Mouse (Mus musculus) ES-Bruce4 (cell line): ENCODE measurements at regions not wholly inside any gene's neighbourhood (a gene's known extent, or its start where the extent isn't known, plus 50 kb on each side); places are given as distances from the start of the nearest gene placed in this dataset.
"Not testable (repeated sequence)": the region's sequence is repeated elsewhere in the genome, so short reads cannot be mapped to it uniquely, and the experiment has no call there.

Source experiments
- CTCF ChIP-seq: IDR thresholded peaks from one replicate; pipeline ENCODE4 v1.8.1; 2011; ENCODE audit warnings: low read depth, low read length
- EP300 ChIP-seq: IDR thresholded peaks from 2 replicates; pipeline ENCODE4 v1.6.1; 2011; ENCODE audit warnings: low read depth, low read length; ENCODE audit not compliant: insufficient read depth

DNA sequence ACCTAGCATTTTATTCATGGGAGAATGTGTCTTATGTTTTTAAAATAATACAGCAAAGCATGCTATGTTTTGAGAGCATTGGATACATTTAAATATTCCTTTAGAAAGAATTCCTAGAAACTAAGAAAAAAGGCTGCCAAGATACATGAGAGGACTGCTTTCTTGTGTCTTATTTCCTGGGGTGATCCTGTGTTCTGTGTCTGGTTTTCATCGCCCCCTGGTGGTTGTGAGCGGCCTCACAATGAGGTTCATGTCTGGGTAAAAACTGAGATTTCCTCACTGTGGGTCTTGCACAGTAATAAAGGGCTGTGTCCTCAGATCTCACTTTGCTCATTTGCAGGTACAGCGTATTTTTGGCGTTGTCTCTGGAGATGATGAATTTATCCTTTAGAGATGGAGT lies 469.2 kb downstream of the Adam6a start:
- not testable (repeated sequence) for TF ChIP-seq EP300
- peak; percentile 41 for TF ChIP-seq CTCF
